Mouse (Mus musculus): Measurements from ENCODE around the gene Asna1. TPM values are rescaled to one million over a fixed set of nuclear protein-coding genes. Genes with fewer than 3 reads are reported as not detected.

Asna1 gene
- total and polyA plus RNA-seq, 3 experiments, result 109 to 127 (median 119) TPM

DNA sequence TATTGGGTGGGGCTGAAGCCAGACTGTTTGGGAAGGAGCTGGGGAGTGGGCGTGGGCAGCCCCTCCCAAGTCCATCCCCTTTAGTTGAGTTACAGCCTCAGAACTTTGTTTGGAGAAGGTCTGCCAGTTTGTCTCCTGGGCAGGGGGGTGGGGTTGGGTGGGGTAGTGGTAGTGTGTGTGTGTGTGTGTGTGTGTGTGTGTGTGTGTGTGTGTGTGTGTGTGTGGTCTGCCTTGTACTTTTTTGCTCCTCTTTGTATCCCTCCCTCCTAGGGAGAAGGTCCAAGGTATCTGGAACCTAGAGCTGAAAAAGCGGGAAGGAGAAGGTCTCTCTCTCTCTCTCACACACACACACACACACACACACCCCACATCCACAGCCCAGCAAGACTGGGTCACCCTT, 10.7 kb downstream of the Asna1 start, which contains the start of gene Best2:
TSS of gene Best2 (minus strand) at position 101 of the 400 bp plus-strand sequence.
- Histone ChIP-seq H3K27ac (ENCODE audit: insufficient read depth, low read depth) (no peak within 1 kb of the TSS), H3K9me3 (replicated peaks; ENCODE audit: low read length) (no peaks in the 10 kb centered on the region), H3K4me1 (ENCODE audit: control insufficient read depth in 1 of 2, insufficient read depth in 2 of 2) (no peaks in the 10 kb centered on the region), H3K27me3 (replicated peaks) (no peaks in the 10 kb centered on the region), H3K79me2 (replicated peaks; ENCODE audit: control insufficient read depth, extremely low read depth, insufficient read depth, poor library complexity, severe bottlenecking) (no peaks in the 10 kb centered on the region), H3K4me3 (replicated peaks in 1 of 3; ENCODE audit: low read depth in 2 of 3, low read length in 2 of 3, poor library complexity in 1 of 3) (peak within 1 kb of the TSS in 2 of 3 experiments; percentile 5 to 18), H3K9ac (ENCODE audit: insufficient read depth, low read depth) (peak within 1 kb of the TSS; percentile 1; the same call in 1 of the 2 replicates), H3K36me3 (replicated peaks in 1 of 2; ENCODE audit: control insufficient read depth in 1 of 2, insufficient read depth in 1 of 2, low read length in 1 of 2) (peaks cover 19 to 31% of the 10 kb centered on the region in 2 experiments), H3K4me2 (ENCODE audit: insufficient read depth, low read depth, poor library complexity, severe bottlenecking) (peak within 1 kb of the TSS; percentile 9; the same call in 1 of the 2 replicates)
- TF ChIP-seq RAD21 (IDR thresholded peaks at IDR 0.05; ENCODE audit: low read depth, low read length), result no peak
- no peak for TF ChIP-seq TBP (conservative IDR thresholded peaks at IDR 0.05; ENCODE audit: low read depth, low read length)
- no peak for TF ChIP-seq POLR2AphosphoS2 (IDR thresholded peaks at IDR 0.05; ENCODE audit: low read depth, low read length)
- no peak for TF ChIP-seq USF1 (IDR thresholded peaks at IDR 0.05; ENCODE audit: low read depth, low read length)
- TF ChIP-seq TCF12 (IDR thresholded peaks at IDR 0.05; ENCODE audit: low read depth, low read length), result no peak
- TF ChIP-seq HCFC1 (IDR thresholded peaks at IDR 0.05; ENCODE audit: low read depth, low read length), result no peak
- TF ChIP-seq IRF4 (IDR thresholded peaks at IDR 0.05; ENCODE audit: low read depth, low read length), result no peak
- TF ChIP-seq E2F4 (IDR thresholded peaks at IDR 0.05; ENCODE audit: insufficient replicate concordance, low read depth, low read length), result no peak
- no peak for TF ChIP-seq ZC3H11A (IDR thresholded peaks at IDR 0.05; ENCODE audit: low read depth, low read length)
- no peak for TF ChIP-seq SMC3 (IDR thresholded peaks at IDR 0.05; ENCODE audit: low read depth, low read length)
- TF ChIP-seq JUN (IDR thresholded peaks at IDR 0.05; ENCODE audit: insufficient read depth, low read depth, low read length), result no peak
- TF ChIP-seq MAZ (IDR thresholded peaks at IDR 0.05; ENCODE audit: low read depth, low read length), result no peak
- no peak for TF ChIP-seq BHLHE40 (IDR thresholded peaks at IDR 0.05; ENCODE audit: low read depth, low read length)
- no peak for TF ChIP-seq CHD2 (IDR thresholded peaks at IDR 0.05; ENCODE audit: low read length)
- TF ChIP-seq MYC (IDR thresholded peaks at IDR 0.05; ENCODE audit: low read depth, low read length), result no peak
- no peak for TF ChIP-seq PAX5 (IDR thresholded peaks at IDR 0.05; ENCODE audit: low read length)
- TF ChIP-seq MEF2A (IDR thresholded peaks at IDR 0.05; ENCODE audit: borderline replicate concordance, low read depth, low read length), result no peak
- no peak for TF ChIP-seq UBTF (IDR thresholded peaks at IDR 0.05; ENCODE audit: low read depth, low read length)
- TF ChIP-seq MXI1 (IDR thresholded peaks at IDR 0.05; ENCODE audit: low read depth, low read length), result no peak
- TF ChIP-seq USF2 (conservative IDR thresholded peaks at IDR 0.05; ENCODE audit: low read depth, low read length), result no peak
- no peak for DNase-seq (ENCODE audit: extremely low read depth)
- dilution Hi-C loops (cut with MboI; ENCODE audit: extremely low pct_ligation_motif_present, extremely low pct_unique_long_range_greater_than_20kb, low sequenced_read_pairs), result no loop called here
- in situ Hi-C loops (cut with MboI; ENCODE audit: low pct_ligation_motif_present, low pct_unique_long_range_greater_than_20kb, low sequenced_read_pairs), result no loop called here

DNA sequence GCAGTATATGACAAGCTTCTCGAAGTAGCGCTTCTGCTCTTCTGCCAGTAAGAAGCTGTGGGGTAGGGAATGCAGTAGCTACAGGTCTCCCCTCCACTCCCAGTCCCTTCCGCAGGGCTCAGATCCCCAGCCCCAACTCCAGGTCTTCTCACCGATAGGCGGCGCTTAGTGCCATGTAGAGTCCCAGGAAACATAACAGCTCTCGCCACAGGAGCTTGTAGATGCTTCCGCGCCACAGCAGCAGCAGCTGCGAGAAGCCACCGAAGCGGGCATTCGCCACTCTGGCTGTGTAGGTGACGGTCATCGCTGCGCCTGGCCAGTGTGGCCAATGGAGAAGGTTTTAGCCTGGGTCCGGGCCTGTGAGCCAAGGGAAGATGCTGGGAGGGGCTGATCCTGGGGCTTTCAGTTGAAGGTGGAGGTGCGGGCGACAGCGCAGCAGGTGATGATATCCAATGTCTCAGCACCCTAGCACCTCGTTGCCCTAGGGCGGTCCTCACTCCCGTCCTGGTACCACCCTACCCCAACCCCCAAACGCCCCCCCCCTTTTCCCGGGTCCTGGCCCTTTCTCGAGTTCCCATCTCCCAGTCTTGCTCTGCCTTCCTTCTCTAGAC, 11.7 kb downstream of the Asna1 start:
- H3K4me1 ChIP-seq (ENCODE audit: control insufficient read depth in 1 of 2, insufficient read depth in 2 of 2), result no peaks in the 10 kb centered on the region
- dilution Hi-C loops (cut with MboI; ENCODE audit: extremely low pct_ligation_motif_present, extremely low pct_unique_long_range_greater_than_20kb, low sequenced_read_pairs), result no loop called here
- H3K4me3 ChIP-seq (replicated peaks in 1 of 3; ENCODE audit: low read depth in 2 of 3, low read length in 2 of 3, poor library complexity in 1 of 3), result peak overlapping the region in 2 of 3 experiments; percentile 5 to 18
- peaks cover 8 to 22% of the 10 kb centered on the region in 2 experiments for H3K36me3 ChIP-seq (replicated peaks in 1 of 2; ENCODE audit: control insufficient read depth in 1 of 2, insufficient read depth in 1 of 2, low read length in 1 of 2)
- TF ChIP-seq CHD2 (IDR thresholded peaks at IDR 0.05; ENCODE audit: low read length) (no peak), HCFC1 (IDR thresholded peaks at IDR 0.05; ENCODE audit: low read depth, low read length) (no peak), TBP (conservative IDR thresholded peaks at IDR 0.05; ENCODE audit: low read depth, low read length) (no peak), KAT2A (IDR thresholded peaks at IDR 0.05; ENCODE audit: insufficient replicate concordance, low read length) (no peak), NELFE (IDR thresholded peaks at IDR 0.05; ENCODE audit: low read depth, low read length) (no peak), RAD21 (IDR thresholded peaks at IDR 0.05; ENCODE audit: low read depth, low read length) (peak; percentile 38), CTCF (conservative IDR thresholded peaks at IDR 0.05 in 1 of 2, IDR thresholded peaks at IDR 0.05 in 1 of 2; ENCODE audit: low read depth in 2 of 2, low read length in 2 of 2) (peak in 1 of 2 experiments; percentile 68; a peak in 2 of 4 replicates), SMC3 (IDR thresholded peaks at IDR 0.05; ENCODE audit: low read depth, low read length) (peak; percentile 38), ELF1 (IDR thresholded peaks at IDR 0.05; ENCODE audit: low read depth, low read length) (0 out of 2 replicates have a peak, but pooled peaks have one; percentile 12), USF1 (IDR thresholded peaks at IDR 0.05; ENCODE audit: low read depth, low read length) (no peak)
- peak overlapping the region; percentile 9; the same call in 1 of the 2 replicates for H3K4me2 ChIP-seq (ENCODE audit: insufficient read depth, low read depth, poor library complexity, severe bottlenecking)
- no peaks in the 10 kb centered on the region for H3K9me3 ChIP-seq (replicated peaks; ENCODE audit: low read length)
- no peak overlapping the region for H3K27ac ChIP-seq (ENCODE audit: insufficient read depth, low read depth)
- DNase-seq (ENCODE audit: extremely low read depth), result no peak
- no peaks in the 10 kb centered on the region for H3K27me3 ChIP-seq (replicated peaks)
- in situ Hi-C loops (cut with MboI; ENCODE audit: low pct_ligation_motif_present, low pct_unique_long_range_greater_than_20kb, low sequenced_read_pairs), result no loop called here
- no peaks in the 10 kb centered on the region for H3K79me2 ChIP-seq (replicated peaks; ENCODE audit: control insufficient read depth, extremely low read depth, insufficient read depth, poor library complexity, severe bottlenecking)
- peak overlapping the region; percentile 1; the same call in 1 of the 2 replicates for H3K9ac ChIP-seq (ENCODE audit: insufficient read depth, low read depth)
